Mouse (Mus musculus) adrenal gland, adult 18-20 months (tissue): ENCODE results near the gene Cmc1. TPM values are rescaled to one million over a fixed set of nuclear protein-coding genes. Genes with fewer than 3 reads are reported as not detected.
A peak's percentile ranks its signal among the peaks of the same experiment; 100 is the strongest.
"Not testable (repeated sequence)": the region's sequence is repeated elsewhere in the genome, so short reads cannot be mapped to it uniquely, and the experiment has no call there.

Experiments used
- DNase-seq, 2 experiments: peaks; one replicate each; pipeline ENCODE4 v3.0.0; 2021 to 2022; ENCODE audit warnings: low spot score in 2 of 2
- total RNA-seq, 2 experiments: library from RNA; stranded (reverse); gene quantifications; 1 replicate in 1 of 2; 2 replicates in 1 of 2; pipeline ENCODE4 v1.2.3; 2021

Gene Cmc1
- total RNA-seq, 2 experiments from 2014 or later: 31.9 to 32.1 TPM

GRCm38 (mm10) chr9:118150429-118151220, 648 bp upstream of the Cmc1 start:
- DNase-seq: peak in 1 of 2 experiments; percentile 23

GRCm38 (mm10) chr9:118140356-118140755, 9.6 kb downstream of the Cmc1 start:
- not testable (repeated sequence) for DNase-seq

- DNase-seq: no peak
Observed at GRCm38 (mm10) chr9:118110360-118110710, 39.6 kb downstream of the Cmc1 start.

DNA sequence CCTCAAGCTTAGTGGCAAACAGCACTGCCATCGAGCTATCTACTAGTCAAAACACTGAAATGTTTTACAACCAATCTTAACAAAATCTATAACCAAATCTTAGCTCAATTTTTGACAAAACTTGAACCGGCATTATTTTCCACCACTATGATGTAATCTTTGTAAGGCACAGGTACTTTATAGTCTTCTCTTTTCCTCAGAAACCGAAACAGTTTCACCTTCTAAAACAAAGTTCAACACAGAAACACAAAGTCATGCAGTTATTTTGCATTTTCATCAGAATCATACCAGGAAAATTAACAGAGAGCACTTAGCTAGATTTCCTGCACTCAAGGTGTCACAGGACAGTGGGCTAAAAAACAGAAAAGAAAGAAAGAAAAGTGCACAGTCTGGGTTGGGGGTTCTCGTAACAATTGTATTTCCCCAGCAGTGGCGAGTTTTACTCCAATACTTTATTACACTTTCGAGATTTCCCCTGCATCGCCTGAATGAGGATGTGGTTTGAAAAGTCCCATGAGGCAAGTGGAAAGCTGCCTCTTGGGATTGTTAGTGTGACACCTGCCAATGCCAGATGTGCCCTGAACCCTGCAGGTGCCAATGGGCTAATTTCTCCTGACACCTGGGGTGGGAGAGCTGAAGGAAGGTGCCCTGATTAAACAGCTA, 40.1 kb downstream of the Cmc1 start:
- DNase-seq: no peak

DNA sequence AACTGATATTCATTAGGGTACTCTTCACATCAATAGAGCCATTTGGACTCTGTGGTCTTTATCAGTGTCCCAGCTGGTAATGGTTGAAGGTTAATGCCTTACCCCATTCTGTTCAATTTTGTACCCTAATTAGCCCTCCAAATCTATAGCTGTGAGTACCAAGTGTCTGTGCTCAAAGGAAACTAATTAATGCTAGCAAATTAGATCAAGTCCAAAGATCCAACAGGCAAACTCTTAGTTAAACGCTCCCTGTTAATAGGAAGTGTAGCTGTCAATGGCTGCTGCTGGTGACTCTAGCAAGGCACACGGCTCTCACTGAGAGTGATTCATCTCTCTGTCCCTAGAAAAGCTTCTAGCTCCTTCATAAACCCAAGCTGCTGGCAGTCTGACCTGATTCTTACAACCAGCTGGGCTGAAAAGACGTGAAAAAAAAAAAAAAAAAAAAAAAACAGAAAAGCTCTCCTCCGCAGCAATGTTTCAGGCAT, 41.4 kb downstream of the Cmc1 start:
- no peak for DNase-seq

GRCm38 (mm10) chr9:118101802-118102201, 48.2 kb downstream of the Cmc1 start:
- no peak for DNase-seq

- no peak for DNase-seq
Observed at GRCm38 (mm10) chr9:118100484-118100883, 49.5 kb downstream of the Cmc1 start.

DNA sequence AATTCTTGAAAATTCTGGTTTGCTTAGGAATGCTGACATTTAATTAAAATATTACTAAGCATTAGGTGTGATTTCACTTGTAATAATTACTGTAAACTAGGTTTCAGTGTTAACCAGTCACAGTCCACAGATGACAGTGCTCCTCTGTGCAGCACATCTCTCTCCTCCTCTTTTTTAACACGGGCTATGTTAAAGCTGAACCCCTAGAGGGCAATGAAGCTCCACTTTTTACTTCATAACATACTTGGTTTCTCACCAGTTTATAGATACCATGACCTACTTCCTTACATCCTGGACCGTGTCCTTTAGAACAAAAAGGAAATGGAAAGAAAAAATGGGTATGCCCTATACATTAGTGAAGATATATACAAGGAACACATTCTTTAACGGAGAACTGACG, 50.6 kb downstream of the Cmc1 start:
- no peak for DNase-seq

DNA sequence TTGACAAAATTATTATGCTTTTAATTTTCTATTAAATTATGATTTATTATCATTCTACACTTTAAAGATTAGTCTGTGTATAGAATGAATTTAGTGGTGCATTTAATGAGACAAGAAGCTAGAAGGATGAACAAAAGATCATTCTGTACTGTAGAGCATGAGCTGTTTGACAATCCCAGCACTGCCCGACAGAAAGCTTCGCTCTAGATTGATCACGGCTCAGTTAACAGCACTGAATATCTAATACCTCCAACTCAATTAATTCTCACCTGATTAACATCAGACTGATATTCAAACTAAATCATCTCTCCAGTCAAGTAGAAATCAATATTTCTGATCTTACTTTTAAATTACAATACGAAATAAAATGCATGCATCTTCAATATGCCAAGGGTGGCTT, 66.1 kb downstream of the Cmc1 start:
- DNase-seq: no peak

DNA sequence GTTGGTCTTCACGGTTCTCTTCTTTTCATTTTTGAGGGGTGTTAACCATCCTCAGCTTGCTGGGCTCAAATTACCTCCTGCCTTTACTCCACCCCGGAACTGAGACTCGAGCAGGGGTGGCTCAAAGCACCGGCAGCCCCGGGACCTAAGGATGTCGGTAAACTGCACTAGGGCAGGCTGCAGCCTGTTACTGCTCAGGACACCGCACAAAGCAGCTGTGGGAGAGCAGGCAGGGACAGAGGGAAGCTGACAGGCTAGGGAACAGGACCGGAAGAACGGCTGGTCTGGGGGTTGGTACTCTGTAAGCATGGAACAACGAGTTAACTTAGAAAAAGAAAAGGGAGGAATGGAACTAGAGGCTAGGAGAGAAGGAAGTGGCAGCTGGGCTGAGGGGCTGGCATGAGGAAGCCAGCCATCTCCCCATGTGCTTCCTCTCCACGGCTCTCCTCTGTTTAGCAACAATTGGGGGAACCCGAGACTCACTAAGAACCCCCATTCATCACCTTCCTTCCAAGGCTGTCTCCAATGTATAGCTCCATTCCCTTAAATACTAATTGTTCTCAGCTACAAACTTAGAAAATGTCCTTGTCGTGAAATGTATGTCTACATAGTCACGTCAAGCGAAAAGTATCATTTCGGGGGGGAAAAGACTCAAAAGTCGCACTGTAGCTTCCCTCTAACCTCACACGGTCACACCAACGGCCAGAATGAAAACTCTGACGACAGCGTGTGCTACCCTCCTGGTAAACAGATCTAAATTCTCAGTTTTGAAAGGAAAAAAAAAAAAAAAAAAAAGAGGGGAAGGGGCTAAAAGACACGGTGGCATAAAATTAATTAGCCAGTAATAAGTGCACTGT, 67.2 kb downstream of the Cmc1 start:
- DNase-seq: no peak

GRCm38 (mm10) chr9:118073358-118073757, 76.6 kb downstream of the Cmc1 start:
- no peak for DNase-seq

- DNase-seq: no peak
Observed at GRCm38 (mm10) chr9:118072101-118072500, 77.9 kb downstream of the Cmc1 start.

GRCm38 (mm10) chr9:118071337-118071736, 78.6 kb downstream of the Cmc1 start:
- DNase-seq: no peak

- DNase-seq: no peak
Observed at GRCm38 (mm10) chr9:118070442-118070841, 79.5 kb downstream of the Cmc1 start.

GRCm38 (mm10) chr9:118059101-118059500, 90.9 kb downstream of the Cmc1 start:
- no peak for DNase-seq

GRCm38 (mm10) chr9:118053286-118053685, 96.7 kb downstream of the Cmc1 start:
- no peak for DNase-seq

DNA sequence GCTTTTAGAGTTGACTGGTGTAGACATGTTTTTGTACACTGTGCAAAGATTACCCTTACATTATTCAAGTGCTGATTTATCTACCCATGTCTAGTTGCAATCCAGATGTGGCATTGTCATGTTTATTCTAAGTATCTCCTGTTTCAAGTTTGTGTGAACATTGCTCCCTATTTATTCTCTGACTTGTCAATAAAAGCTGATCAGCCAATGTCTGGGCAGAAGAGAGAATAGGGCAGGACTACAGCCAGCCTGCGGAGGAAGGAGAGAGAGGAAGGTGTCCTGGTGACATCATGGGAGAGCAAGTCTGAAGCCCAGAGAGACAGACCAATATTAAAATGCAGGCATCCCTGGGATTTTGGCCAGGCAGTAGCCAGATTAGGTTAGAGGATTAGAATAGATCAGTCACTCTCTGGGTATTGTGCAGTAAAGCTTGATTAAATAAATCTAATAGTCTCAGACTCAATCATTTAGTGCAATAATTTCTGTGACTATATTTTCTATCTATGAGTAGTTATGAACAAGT, 104.9 kb downstream of the Cmc1 start:
- DNase-seq: no peak

GRCm38 (mm10) chr9:118043581-118043980, 106.4 kb downstream of the Cmc1 start:
- DNase-seq: no peak

DNA sequence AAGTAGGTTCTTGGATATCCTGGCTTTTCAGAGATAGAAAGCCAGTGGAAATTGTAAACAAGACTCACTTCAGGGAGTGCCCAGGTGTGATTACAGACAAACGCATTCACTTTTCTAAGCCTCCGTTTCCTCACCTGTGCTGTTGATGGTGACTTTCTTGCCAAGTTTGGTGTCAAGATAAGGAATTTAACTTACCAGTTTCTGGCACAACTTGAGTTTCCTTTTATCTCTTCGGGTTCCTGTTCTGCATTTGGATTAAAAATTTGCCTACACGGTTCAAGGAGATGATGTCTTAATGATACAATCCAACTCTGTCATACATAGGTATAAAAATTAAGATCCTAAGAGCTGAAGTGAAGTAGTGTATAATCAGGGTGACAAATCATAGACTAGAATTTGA, 107.2 kb downstream of the Cmc1 start:
- DNase-seq: no peak

- no peak for DNase-seq
Observed at GRCm38 (mm10) chr9:118041646-118042045, 108.3 kb downstream of the Cmc1 start.

DNA sequence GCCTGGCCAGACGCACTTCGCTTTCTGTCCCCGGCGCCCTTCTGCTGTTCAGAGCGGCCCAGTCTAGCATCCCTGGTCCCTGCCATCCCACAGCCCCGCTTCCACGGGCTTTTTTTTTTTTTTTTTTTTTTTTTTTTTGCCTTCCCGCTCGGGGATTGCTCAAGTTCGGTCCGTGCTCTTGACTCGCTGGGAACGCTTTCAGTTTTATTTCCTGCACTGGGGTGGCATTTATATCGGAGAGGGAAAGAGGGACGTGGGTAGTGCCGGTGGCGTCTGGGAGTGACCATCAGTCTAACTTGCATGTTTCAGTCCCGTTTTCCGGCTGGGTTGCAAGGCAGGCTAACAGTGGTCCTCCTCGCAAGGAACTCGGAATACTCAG, 109.0 kb downstream of the Cmc1 start:
- DNase-seq: peak in 1 of 2 experiments; percentile 33
